Mouse (Mus musculus): ENCODE results near the gene Col13a1. TPM values are rescaled to one million over a fixed set of nuclear protein-coding genes. Genes with fewer than 3 reads are reported as not detected.

Gene Col13a1
- polyA plus RNA-seq, 1 experiment from 2014 or later = 0.31 TPM

GRCm38 (mm10) chr10:61925691-61926090 is 53.2 kb downstream of the Col13a1 start:
- H3K27ac ChIP-seq (ENCODE audit: low read depth, low read length) = no peak overlapping the region
- H3K9ac ChIP-seq (replicated peaks; ENCODE audit: low read depth, low read length) = no peak overlapping the region
- ATAC-seq (ENCODE audit: low read depth) = no peak
- H3K27me3 ChIP-seq (ENCODE audit: control insufficient read depth, insufficient read depth, low read length) = no peaks in the 10 kb centered on the region
- H3K9me3 ChIP-seq (ENCODE audit: control insufficient read depth, low read length) = no peaks in the 10 kb centered on the region
- no peak overlapping the region for H3K4me2 ChIP-seq (ENCODE audit: low read depth, low read length)
- no peaks in the 10 kb centered on the region for H3K36me3 ChIP-seq (ENCODE audit: control insufficient read depth, insufficient read depth, low read length)
- no peak overlapping the region for H3K4me3 ChIP-seq (ENCODE audit: low read depth, low read length)
- H3K4me1 ChIP-seq (ENCODE audit: control insufficient read depth, insufficient read depth, low read length) = peaks cover 6% of the 10 kb centered on the region; the same call in 1 of the 2 replicates

- Histone ChIP-seq H3K4me1 (ENCODE audit: control insufficient read depth, insufficient read depth, low read length) (0 out of 2 replicates have a peak, but pooled peaks cover 3% of the 10 kb centered on the region), H3K27me3 (ENCODE audit: control insufficient read depth, insufficient read depth, low read length) (no peaks in the 10 kb centered on the region), H3K4me3 (ENCODE audit: low read depth, low read length) (no peak overlapping the region), H3K27ac (ENCODE audit: low read depth, low read length) (no peak overlapping the region), H3K9ac (replicated peaks; ENCODE audit: low read depth, low read length) (no peak overlapping the region), H3K36me3 (ENCODE audit: control insufficient read depth, insufficient read depth, low read length) (no peaks in the 10 kb centered on the region), H3K4me2 (ENCODE audit: low read depth, low read length) (no peak overlapping the region), H3K9me3 (ENCODE audit: control insufficient read depth, low read length) (no peaks in the 10 kb centered on the region)
- WGBS = 51% methylated on average over 11 of the region's 11 CpGs
- no peak for ATAC-seq (ENCODE audit: low read depth)
Measured at GRCm38 (mm10) chr10:61920655-61921365, 58.1 kb downstream of the Col13a1 start.

- no peaks in the 10 kb centered on the region for H3K27me3 ChIP-seq (ENCODE audit: control insufficient read depth, insufficient read depth, low read length)
- H3K36me3 ChIP-seq (ENCODE audit: control insufficient read depth, insufficient read depth, low read length) = no peaks in the 10 kb centered on the region
- 60% methylated on average over 13 of the region's 13 CpGs for WGBS
- 0 out of 2 replicates have a peak, but pooled peaks cover 3% of the 10 kb centered on the region for H3K9me3 ChIP-seq (ENCODE audit: control insufficient read depth, low read length)
- H3K4me1 ChIP-seq (ENCODE audit: control insufficient read depth, insufficient read depth, low read length) = 0 out of 2 replicates have a peak, but pooled peaks cover 3% of the 10 kb centered on the region
- H3K9ac ChIP-seq (replicated peaks; ENCODE audit: low read depth, low read length) = no peak overlapping the region
- no peak overlapping the region for H3K4me2 ChIP-seq (ENCODE audit: low read depth, low read length)
- ATAC-seq (ENCODE audit: low read depth) = no peak
- H3K4me3 ChIP-seq (ENCODE audit: low read depth, low read length) = no peak overlapping the region
- H3K27ac ChIP-seq (ENCODE audit: low read depth, low read length) = no peak overlapping the region
Measured at GRCm38 (mm10) chr10:61919924-61920654, 58.8 kb downstream of the Col13a1 start.

GRCm38 (mm10) chr10:61919496-61919895 is 59.4 kb downstream of the Col13a1 start:
- Histone ChIP-seq H3K36me3 (ENCODE audit: control insufficient read depth, insufficient read depth, low read length) (no peaks in the 10 kb centered on the region), H3K27ac (ENCODE audit: low read depth, low read length) (no peak overlapping the region), H3K27me3 (ENCODE audit: control insufficient read depth, insufficient read depth, low read length) (no peaks in the 10 kb centered on the region), H3K4me2 (ENCODE audit: low read depth, low read length) (no peak overlapping the region), H3K9ac (replicated peaks; ENCODE audit: low read depth, low read length) (no peak overlapping the region), H3K4me3 (ENCODE audit: low read depth, low read length) (no peak overlapping the region), H3K4me1 (ENCODE audit: control insufficient read depth, insufficient read depth, low read length) (0 out of 2 replicates have a peak, but pooled peaks cover 3% of the 10 kb centered on the region), H3K9me3 (ENCODE audit: control insufficient read depth, low read length) (0 out of 2 replicates have a peak, but pooled peaks cover 3% of the 10 kb centered on the region)
- WGBS = 80% methylated on average over 4 of the region's 4 CpGs
- ATAC-seq (ENCODE audit: low read depth) = no peak

GRCm38 (mm10) chr10:61917066-61917465 is 61.8 kb downstream of the Col13a1 start:
- 95% methylated on average over 12 of the region's 12 CpGs for WGBS
- no peak overlapping the region for H3K9ac ChIP-seq (replicated peaks; ENCODE audit: low read depth, low read length)
- H3K4me2 ChIP-seq (ENCODE audit: low read depth, low read length) = no peak overlapping the region
- H3K36me3 ChIP-seq (ENCODE audit: control insufficient read depth, insufficient read depth, low read length) = no peaks in the 10 kb centered on the region
- no peak for ATAC-seq (ENCODE audit: low read depth)
- H3K27me3 ChIP-seq (ENCODE audit: control insufficient read depth, insufficient read depth, low read length) = no peaks in the 10 kb centered on the region
- 0 out of 2 replicates have a peak, but pooled peaks cover 3% of the 10 kb centered on the region for H3K4me1 ChIP-seq (ENCODE audit: control insufficient read depth, insufficient read depth, low read length)
- 0 out of 2 replicates have a peak, but pooled peaks cover 3% of the 10 kb centered on the region for H3K9me3 ChIP-seq (ENCODE audit: control insufficient read depth, low read length)
- no peak overlapping the region for H3K27ac ChIP-seq (ENCODE audit: low read depth, low read length)
- no peak overlapping the region for H3K4me3 ChIP-seq (ENCODE audit: low read depth, low read length)

GRCm38 (mm10) chr10:61911770-61912169 is 67.1 kb downstream of the Col13a1 start:
- Histone ChIP-seq H3K27ac (ENCODE audit: low read depth, low read length) (no peak overlapping the region), H3K9ac (replicated peaks; ENCODE audit: low read depth, low read length) (no peak overlapping the region), H3K4me1 (ENCODE audit: control insufficient read depth, insufficient read depth, low read length) (no peaks in the 10 kb centered on the region), H3K27me3 (ENCODE audit: control insufficient read depth, insufficient read depth, low read length) (no peaks in the 10 kb centered on the region), H3K4me2 (ENCODE audit: low read depth, low read length) (no peak overlapping the region), H3K9me3 (ENCODE audit: control insufficient read depth, low read length) (0 out of 2 replicates have a peak, but pooled peaks cover 3% of the 10 kb centered on the region), H3K36me3 (ENCODE audit: control insufficient read depth, insufficient read depth, low read length) (no peaks in the 10 kb centered on the region), H3K4me3 (ENCODE audit: low read depth, low read length) (no peak overlapping the region)
- no peak for ATAC-seq (ENCODE audit: low read depth)
- 65% methylated on average over 4 of the region's 4 CpGs for WGBS

- H3K4me2 ChIP-seq (ENCODE audit: low read depth, low read length) = no peak overlapping the region
- WGBS = 81% methylated on average over 3 of the region's 3 CpGs
- no peak overlapping the region for H3K27ac ChIP-seq (ENCODE audit: low read depth, low read length)
- ATAC-seq (ENCODE audit: low read depth) = no peak
- no peaks in the 10 kb centered on the region for H3K36me3 ChIP-seq (ENCODE audit: control insufficient read depth, insufficient read depth, low read length)
- H3K4me1 ChIP-seq (ENCODE audit: control insufficient read depth, insufficient read depth, low read length) = no peaks in the 10 kb centered on the region
- H3K4me3 ChIP-seq (ENCODE audit: low read depth, low read length) = no peak overlapping the region
- no peaks in the 10 kb centered on the region for H3K27me3 ChIP-seq (ENCODE audit: control insufficient read depth, insufficient read depth, low read length)
- no peaks in the 10 kb centered on the region for H3K9me3 ChIP-seq (ENCODE audit: control insufficient read depth, low read length)
- H3K9ac ChIP-seq (replicated peaks; ENCODE audit: low read depth, low read length) = no peak overlapping the region
Measured at GRCm38 (mm10) chr10:61909004-61909403, 69.9 kb downstream of the Col13a1 start.

GRCm38 (mm10) chr10:61906226-61906625 is 72.7 kb downstream of the Col13a1 start:
- WGBS = 30% methylated on average over 5 of the region's 5 CpGs

GRCm38 (mm10) chr10:61905308-61905707 is 73.6 kb downstream of the Col13a1 start:
- Histone ChIP-seq H3K4me1 (ENCODE audit: control insufficient read depth, insufficient read depth, low read length) (no peaks in the 10 kb centered on the region), H3K27me3 (ENCODE audit: control insufficient read depth, insufficient read depth, low read length) (no peaks in the 10 kb centered on the region), H3K9ac (replicated peaks; ENCODE audit: low read depth, low read length) (no peak overlapping the region), H3K4me2 (ENCODE audit: low read depth, low read length) (no peak overlapping the region), H3K9me3 (ENCODE audit: control insufficient read depth, low read length) (no peaks in the 10 kb centered on the region), H3K36me3 (ENCODE audit: control insufficient read depth, insufficient read depth, low read length) (no peaks in the 10 kb centered on the region), H3K4me3 (ENCODE audit: low read depth, low read length) (no peak overlapping the region), H3K27ac (ENCODE audit: low read depth, low read length) (no peak overlapping the region)
- no peak for ATAC-seq (ENCODE audit: low read depth)
- 65% methylated on average over 8 of the region's 8 CpGs for WGBS

More at GRCm38 (mm10) chr10:61906226-61906625, 72.7 kb downstream of the Col13a1 start:
- no peak for ATAC-seq (ENCODE audit: low read depth)
- H3K36me3 ChIP-seq (ENCODE audit: control insufficient read depth, insufficient read depth, low read length) = no peaks in the 10 kb centered on the region
- H3K4me2 ChIP-seq (ENCODE audit: low read depth, low read length) = no peak overlapping the region
- H3K4me1 ChIP-seq (ENCODE audit: control insufficient read depth, insufficient read depth, low read length) = no peaks in the 10 kb centered on the region
- H3K9me3 ChIP-seq (ENCODE audit: control insufficient read depth, low read length) = no peaks in the 10 kb centered on the region
- H3K4me3 ChIP-seq (ENCODE audit: low read depth, low read length) = no peak overlapping the region
- no peaks in the 10 kb centered on the region for H3K27me3 ChIP-seq (ENCODE audit: control insufficient read depth, insufficient read depth, low read length)
- H3K9ac ChIP-seq (replicated peaks; ENCODE audit: low read depth, low read length) = no peak overlapping the region
- no peak overlapping the region for H3K27ac ChIP-seq (ENCODE audit: low read depth, low read length)

Measured in neural tube, embryonic 14.5 days (tissue).